14 mouse cellular contexts compared by ENCODE assay signal in genomic region chr8:117516876-117517565, GRCm38 (mm10). TPM values are rescaled to one million over a fixed set of nuclear protein-coding genes. Genes with fewer than 3 reads are reported as not detected.
A peak's percentile ranks its signal among the peaks of the same experiment; 100 is the strongest.
DNase-seq lines count a peak whose midpoint lies in the region; TF ChIP-seq lines count a peak whose summit lies in the region.
"Had no signal": no experiment of that assay in that cellular context is flagged by ENCODE, and none has a peak within 500 bp of the region (broad histone marks: within the 10 kb centered on the region; RNA-seq: fewer than 3 reads in every experiment).

No protein-coding gene starts in this region.

- no peaks in the 10 kb centered on the region for H3K79me2 ChIP-seq in heart, adult 2 months (replicated peaks; ENCODE audit: control insufficient read depth, insufficient read depth, low read length)

- peak; percentile 9 for DNase-seq in kidney, adult 2 months
- DNase-seq in kidney, adult 9 months: no peak
- no peak for DNase-seq in spleen, adult 2 months (ENCODE audit: low read depth in 1 of 2, low spot score in 2 of 2)
- no peak for DNase-seq in spleen, postnatal 14 days (ENCODE audit: low spot score in 2 of 2)
- DNase-seq in layer of hippocampus, postnatal 10 days (ENCODE audit: low spot score in 2 of 2): peak; percentile 16 to 39
- no peak for DNase-seq in left cerebral cortex, postnatal 14 days (ENCODE audit: low spot score in 2 of 2)
- DNase-seq in heart, adult 11 months: no peak
- no peak for DNase-seq in heart, adult 2 months
- DNase-seq: cerebellum, adult 8-10 months; gastrocnemius, adult 2 months; left cerebral cortex, postnatal 4 days had no signal

- H3K27ac ChIP-seq in kidney, adult 2 months (ENCODE audit: insufficient read depth, low read depth, low read length): no peak overlapping the region
- peak overlapping the region; percentile 31; the same call in 1 of the 2 replicates for H3K27ac ChIP-seq in spleen, adult 2 months (ENCODE audit: insufficient read depth, low read length)
- H3K27ac ChIP-seq in heart, adult 2 months: no peak overlapping the region
- H3K27ac ChIP-seq: forebrain, embryonic 13.5 days; gastrocnemius, adult 2 months; hindbrain, embryonic 14.5 days; neural tube, embryonic 12.5 days had no signal

- TF ChIP-seq EP300 in heart, adult 2 months (IDR thresholded peaks at IDR 0.05; ENCODE audit: insufficient read depth, low read depth, low read length): no peak

- no peaks in the 10 kb centered on the region for H3K4me1 ChIP-seq in kidney, adult 2 months (ENCODE audit: control insufficient read depth, insufficient read depth, low read length)
- peaks cover 8% of the 10 kb centered on the region; the same call in 1 of the 2 replicates for H3K4me1 ChIP-seq in spleen, adult 2 months (ENCODE audit: control insufficient read depth, insufficient read depth, insufficient read length)
- no peaks in the 10 kb centered on the region for H3K4me1 ChIP-seq in heart, adult 2 months (ENCODE audit: control insufficient read depth, insufficient read depth, low read length)
- H3K4me1 ChIP-seq: forebrain, embryonic 13.5 days; neural tube, embryonic 12.5 days had no signal

- TF ChIP-seq POLR2A in kidney, adult 2 months (IDR thresholded peaks at IDR 0.05; ENCODE audit: low read depth, low read length): no peak
- no peak for TF ChIP-seq POLR2A in spleen, adult 2 months (IDR thresholded peaks at IDR 0.05; ENCODE audit: low read depth, low read length)
- TF ChIP-seq POLR2A in heart, adult 2 months (IDR thresholded peaks at IDR 0.05; ENCODE audit: insufficient read depth, low read depth, low read length): no peak

- intact Hi-C loops in left cerebral cortex, postnatal 14 days (cut with DNase I): no loop called here
- intact Hi-C loops in heart, adult 2 months (cut with DNase I): no loop called here

- H3K9ac ChIP-seq in heart, adult 2 months (ENCODE audit: low read depth, low read length): no peak overlapping the region
- H3K9ac ChIP-seq: forebrain, embryonic 13.5 days; hindbrain, embryonic 14.5 days; neural tube, embryonic 12.5 days had no signal

- TF ChIP-seq CTCF in kidney, adult 2 months (conservative IDR thresholded peaks at IDR 0.05; ENCODE audit: insufficient read depth, insufficient read length, low read depth, low read length): no peak
- TF ChIP-seq CTCF in spleen, adult 2 months (IDR thresholded peaks at IDR 0.05; ENCODE audit: extremely low read depth, insufficient read depth, insufficient read length, insufficient replicate concordance): no peak
- TF ChIP-seq CTCF in heart, adult 2 months (IDR thresholded peaks at IDR 0.05): no peak

- H3K36me3 ChIP-seq in kidney, adult 2 months (ENCODE audit: control insufficient read depth, insufficient read depth, low read length): no peaks in the 10 kb centered on the region
- H3K36me3 ChIP-seq in spleen, adult 2 months (ENCODE audit: control insufficient read depth, insufficient read depth, low read length): no peaks in the 10 kb centered on the region; the same call in 1 of the 2 replicates
- H3K36me3 ChIP-seq in heart, adult 2 months (ENCODE audit: control insufficient read depth, insufficient read depth, low read length): no peaks in the 10 kb centered on the region
- H3K36me3 ChIP-seq: neural tube, embryonic 12.5 days had no signal

- 64% methylated on average over 14 of the region's 14 CpGs for WGBS in kidney, adult 2 months
- 79% methylated on average over 14 of the region's 14 CpGs for WGBS in spleen, adult 2 months
- WGBS in heart, adult 2 months: 66% methylated on average over 14 of the region's 14 CpGs

- H3K27me3 ChIP-seq in kidney, adult 2 months (replicated peaks; ENCODE audit: control insufficient read depth, insufficient read depth, low read length): no peaks in the 10 kb centered on the region
- no peaks in the 10 kb centered on the region for H3K27me3 ChIP-seq in spleen, adult 2 months (ENCODE audit: control insufficient read depth, insufficient read depth, low read length)
- H3K27me3 ChIP-seq in heart, adult 2 months (ENCODE audit: control insufficient read depth, insufficient read depth, low read length): no peaks in the 10 kb centered on the region
- H3K27me3 ChIP-seq: forebrain, embryonic 13.5 days; neural tube, embryonic 12.5 days had no signal

- no peak overlapping the region for H3K4me3 ChIP-seq in kidney, adult 2 months (ENCODE audit: insufficient read depth, low read depth, low read length)
- no peak overlapping the region for H3K4me3 ChIP-seq in spleen, adult 2 months (ENCODE audit: extremely low read depth, insufficient read depth, insufficient read length)
- H3K4me3 ChIP-seq in heart, adult 2 months: no peak overlapping the region
- H3K4me3 ChIP-seq: forebrain, embryonic 13.5 days; gastrocnemius, adult 2 months; neural tube, embryonic 12.5 days had no signal

RNA-seq across cellular contexts. Expression of gene Plcg2, which starts 18.9 kb away (rescaled TPM):
- 10.7 and 12.5 TPM in 2 replicates for polyA plus RNA-seq in kidney, adult 2 months (2012; rRNA removed)
- polyA plus RNA-seq in spleen, adult 2 months (2012; rRNA removed): 51.1 and 65.9 TPM in 2 replicates
- 1 to 10 TPM; 2.8 to 3.2 TPM for total RNA-seq in layer of hippocampus, postnatal 10 days (2021)
- 1 to 10 TPM; 2.9 TPM for total RNA-seq in left cerebral cortex, postnatal 14 days (2021)
- 1 to 10 TPM; 5.6 to 5.8 TPM for total RNA-seq in heart, adult 2 months (2021)
- polyA plus RNA-seq in heart, adult 2 months (2012; rRNA removed): 4.5 and 5.4 TPM in 2 replicates

Comparison
In these comparisons a context has a peak if more than half of its experiments do, and no peak if none do; other contexts are left out.
1. DNase-seq: peak in kidney, adult 2 months (single experiment) and layer of hippocampus, postnatal 10 days (2 of 2); none in kidney, adult 9 months (single experiment), spleen, adult 2 months (0 of 2), spleen, postnatal 14 days (0 of 2), left cerebral cortex, postnatal 14 days (0 of 2), heart, adult 11 months (single experiment) and heart, adult 2 months (0 of 2).